Mouse (Mus musculus) frontal cortex, adult 2 months (tissue): Measurements from ENCODE around the gene Nr3c2. TPM values are rescaled to one million over a fixed set of nuclear protein-coding genes. Genes with fewer than 3 reads are reported as not detected.

Source experiments
- DNase-seq, 2 experiments: peaks; one replicate each; pipeline ENCODE4 v3.0.0; 2022; ENCODE audit warnings: low spot score in 1 of 2; ENCODE audit errors: extremely low spot score in 1 of 2
- polyA plus RNA-seq: library from polyadenylated mRNA; depleted of rRNA; stranded (reverse); fragments of >200 nt; gene quantifications from 2 replicates; pipeline ENCODE4 v1.2.3, GENCODE M21; 2012; rRNA removed

Nr3c2 gene
- 13.4 and 16.6 TPM in 2 replicates for polyA plus RNA-seq

GRCm38 (mm10) chr8:76899411-76900154 is at the start of gene Nr3c2:
Gene Nr3c2 (plus strand): TSS chr8:76899442.
- DNase-seq: peak; percentile 14 to 45

GRCm38 (mm10) chr8:76858534-76858933 is 40.7 kb upstream of the Nr3c2 start:
- no peak for DNase-seq

DNA sequence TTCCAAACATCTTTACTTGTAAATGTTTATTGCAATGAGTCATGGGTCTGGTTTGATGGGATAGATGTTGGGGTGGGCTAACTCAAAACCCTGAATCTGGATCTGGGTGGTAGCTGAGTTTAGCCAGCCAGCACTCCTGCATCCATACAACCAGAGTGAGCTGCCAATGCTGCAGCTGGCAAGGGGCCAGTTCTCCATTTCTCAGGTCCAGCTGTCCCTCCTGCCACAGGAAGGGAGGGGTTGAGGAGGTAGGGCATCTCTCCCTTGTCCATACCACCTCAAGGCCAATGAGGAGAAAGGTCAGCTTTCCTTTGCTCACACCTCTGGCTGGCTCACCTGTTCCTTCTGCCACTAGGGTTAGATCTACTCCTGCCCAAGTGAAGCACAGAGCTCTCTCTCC is 39.5 kb upstream of the Nr3c2 start:
- DNase-seq: no peak

- DNase-seq: no peak
Measured at GRCm38 (mm10) chr8:76863066-76863465, 36.2 kb upstream of the Nr3c2 start.

GRCm38 (mm10) chr8:76876809-76877208 is 22.4 kb upstream of the Nr3c2 start:
- DNase-seq: peak; percentile 31 to 56

- no peak for DNase-seq
Measured at GRCm38 (mm10) chr8:76897050-76897449, 2.2 kb upstream of the Nr3c2 start.

DNA sequence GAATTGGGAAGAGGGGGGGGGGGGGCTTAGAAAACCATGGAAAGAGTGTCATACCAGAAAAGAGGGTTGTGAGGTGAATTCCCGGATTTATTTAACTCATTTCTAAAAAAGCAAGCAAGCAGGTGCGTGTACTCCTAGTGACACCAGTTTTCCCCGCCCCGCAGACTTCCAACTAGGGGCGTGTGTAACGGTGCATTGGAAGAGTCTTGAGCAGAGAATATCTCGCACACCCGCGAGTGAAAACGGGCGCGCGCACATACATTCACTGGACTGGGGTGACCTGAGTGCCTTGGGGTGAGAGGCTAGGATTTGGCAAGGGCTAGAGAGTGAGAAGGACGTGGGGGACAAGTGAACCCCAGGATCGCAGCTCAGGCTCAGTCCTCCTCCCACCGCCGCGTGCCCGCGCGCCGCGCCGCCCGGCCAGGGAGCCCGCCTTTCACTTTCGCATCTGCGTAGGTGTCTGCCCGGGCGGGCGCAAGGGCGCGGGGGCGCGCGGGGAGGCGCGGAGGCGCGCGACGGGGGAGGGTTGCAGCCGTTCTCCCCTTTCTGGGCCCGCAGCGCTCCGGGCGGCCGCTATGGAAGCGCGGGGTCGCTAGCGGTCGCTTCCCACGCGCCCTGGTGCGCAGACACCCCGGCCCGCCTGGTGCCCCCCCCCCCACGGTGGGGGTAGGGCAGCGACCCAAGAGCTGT is 376 bp upstream of the Nr3c2 start:
- peak; percentile 14 to 54 for DNase-seq

DNA sequence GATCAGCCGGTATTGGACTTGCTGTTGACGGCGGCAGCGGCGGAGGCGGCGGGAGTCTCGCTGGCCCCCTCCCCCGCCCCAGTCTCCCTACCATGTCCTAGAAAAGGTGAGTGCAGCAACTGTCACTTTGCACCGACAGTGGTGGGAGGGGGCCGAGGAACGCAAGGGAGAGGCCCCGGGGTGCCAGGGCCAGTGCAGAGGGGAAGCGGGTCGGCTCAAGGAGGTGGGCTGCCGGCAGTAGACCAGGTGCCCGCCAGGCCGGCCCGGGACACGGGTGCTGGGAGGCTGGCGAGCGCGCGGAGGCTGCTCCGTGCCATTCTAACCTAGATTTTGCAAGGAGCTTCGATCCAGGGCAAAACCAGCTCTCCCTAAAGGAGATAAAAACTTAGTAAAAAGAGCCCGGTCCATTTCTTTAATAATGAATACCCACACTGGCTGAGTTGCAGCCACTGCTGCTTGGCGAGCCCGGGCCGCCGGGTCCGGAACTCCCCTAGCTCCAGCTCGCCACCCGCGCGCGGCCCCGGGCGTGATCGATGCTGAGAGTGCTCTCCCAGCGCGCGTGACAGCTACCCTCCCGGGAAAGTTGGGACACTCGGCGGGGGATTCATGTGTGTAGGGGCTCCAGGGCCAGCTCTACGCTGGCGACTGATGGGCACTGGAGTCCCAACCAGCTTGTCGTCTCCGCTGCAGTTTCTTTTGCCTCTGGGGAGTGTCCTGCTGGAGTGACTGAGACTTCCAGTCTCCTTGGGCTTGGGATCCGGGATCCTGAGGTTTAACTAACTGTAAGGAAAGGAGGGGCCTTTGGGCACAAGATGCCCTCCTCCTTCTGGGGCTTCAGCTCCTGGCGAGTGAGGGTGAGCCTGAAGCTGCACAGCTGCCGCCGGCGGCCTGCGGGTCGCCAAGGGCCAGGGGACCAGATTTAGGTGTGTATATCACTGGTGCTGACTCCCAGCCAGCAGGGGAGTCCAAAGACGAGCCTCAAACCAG is 1.2 kb downstream of the Nr3c2 start:
- peak in 1 of 2 experiments; percentile 50 for DNase-seq

DNA sequence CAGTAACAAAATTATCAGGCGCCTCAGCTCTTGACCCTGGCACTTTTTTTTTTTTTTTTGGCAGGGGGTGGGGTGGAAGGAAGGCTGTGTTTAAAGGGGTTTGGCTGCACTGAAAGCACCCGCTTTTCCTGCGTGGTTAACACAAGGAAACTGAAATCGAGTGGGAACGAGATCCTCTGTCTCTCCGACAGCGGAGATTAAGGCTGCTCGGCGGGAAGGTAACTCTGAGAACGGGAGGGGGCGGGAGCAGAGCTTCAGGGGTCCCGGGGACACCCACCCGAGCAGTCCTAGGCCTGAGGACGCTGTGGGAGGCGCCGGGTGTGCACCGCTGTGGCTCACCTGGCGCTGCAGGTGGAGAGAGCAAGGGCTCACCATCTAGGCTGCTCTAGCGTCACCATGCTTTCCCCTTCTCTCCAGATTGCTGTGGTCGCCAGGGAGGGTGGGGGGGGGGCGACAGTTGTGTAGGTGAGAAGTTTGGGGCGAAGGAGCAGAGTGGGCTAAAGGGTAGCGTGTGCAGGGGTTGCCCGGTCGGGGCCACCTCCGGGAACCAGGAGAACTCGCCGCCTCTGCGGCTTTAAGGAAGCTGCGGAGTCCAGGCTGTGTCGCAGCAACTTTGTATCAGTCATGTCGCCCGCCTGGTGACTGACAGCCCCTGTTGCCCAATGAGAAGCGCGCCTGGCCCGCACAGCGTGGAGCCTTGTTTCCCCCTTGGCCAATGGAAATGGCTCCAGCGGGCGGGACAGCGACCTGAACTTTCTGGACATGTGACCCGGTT is 2.4 kb downstream of the Nr3c2 start:
- DNase-seq: peak; percentile 96 to 98

GRCm38 (mm10) chr8:76902205-76903078 is 3.2 kb downstream of the Nr3c2 start:
- DNase-seq: no peak

DNA sequence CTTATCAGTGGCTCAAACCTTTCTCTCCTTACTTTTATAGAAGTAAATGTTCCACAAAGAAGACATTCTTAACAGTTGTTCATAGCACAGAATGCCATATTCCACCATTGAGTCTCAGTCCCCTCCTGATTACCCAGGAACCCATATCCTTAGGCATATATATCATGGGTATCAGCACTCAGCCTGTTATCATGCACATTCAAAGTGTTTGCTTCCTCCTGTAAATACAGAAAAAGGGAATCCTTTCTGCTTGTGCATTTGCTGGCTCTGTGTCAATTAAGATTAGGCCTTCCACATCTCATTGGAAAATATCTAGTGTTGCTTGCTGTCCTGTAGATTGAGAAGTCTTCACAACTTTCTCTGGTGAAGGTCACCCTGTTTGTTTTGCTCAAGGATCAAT is 12.0 kb downstream of the Nr3c2 start:
- no peak for DNase-seq

GRCm38 (mm10) chr8:76912678-76913077 is 13.4 kb downstream of the Nr3c2 start:
- DNase-seq: no peak

GRCm38 (mm10) chr8:76913207-76913606 is 14.0 kb downstream of the Nr3c2 start:
- DNase-seq: no peak

DNA sequence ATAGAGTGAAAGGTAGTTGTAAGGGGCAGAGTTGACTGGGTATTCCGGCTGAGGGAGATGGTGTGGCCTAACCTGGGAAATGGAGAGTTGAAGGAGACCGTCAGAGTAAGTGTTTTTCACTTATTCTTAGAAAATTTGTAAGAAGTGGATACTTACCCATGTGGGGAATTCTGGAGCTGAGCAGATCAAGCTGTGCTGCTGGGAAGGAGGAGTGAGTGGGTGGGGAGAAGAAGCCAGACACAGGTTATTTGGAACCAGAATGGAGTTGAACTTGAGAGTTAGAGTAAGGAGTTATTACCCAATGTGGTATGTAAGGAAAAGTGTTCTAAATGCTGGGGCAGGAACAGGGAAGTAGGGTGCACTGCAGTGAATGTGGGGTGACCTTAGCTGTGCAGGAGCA is 16.0 kb downstream of the Nr3c2 start:
- peak in 1 of 2 experiments; percentile 41 for DNase-seq

DNA sequence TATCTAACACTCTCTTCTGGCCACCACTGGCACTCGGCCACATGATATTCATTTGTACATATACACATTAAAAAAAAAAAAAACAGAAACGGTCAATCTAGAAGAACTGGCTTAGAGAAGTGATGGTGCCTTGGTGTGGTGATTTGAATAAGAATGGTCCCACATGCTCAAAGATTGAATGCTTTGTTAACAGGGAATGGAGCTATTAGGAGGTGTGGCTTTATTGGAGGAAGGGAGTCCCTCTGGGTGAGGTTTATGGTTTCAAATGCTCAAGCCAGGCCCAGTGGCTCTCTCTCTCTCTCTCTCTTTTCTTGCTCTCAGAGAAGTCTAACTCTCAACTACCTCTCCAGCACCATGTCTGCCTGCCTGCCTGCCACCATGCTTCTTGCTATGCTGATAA is 20.3 kb downstream of the Nr3c2 start:
- no peak for DNase-seq

- peak in 1 of 2 experiments; percentile 16 for DNase-seq
Measured at GRCm38 (mm10) chr8:76924150-76924549, 24.9 kb downstream of the Nr3c2 start.

DNA sequence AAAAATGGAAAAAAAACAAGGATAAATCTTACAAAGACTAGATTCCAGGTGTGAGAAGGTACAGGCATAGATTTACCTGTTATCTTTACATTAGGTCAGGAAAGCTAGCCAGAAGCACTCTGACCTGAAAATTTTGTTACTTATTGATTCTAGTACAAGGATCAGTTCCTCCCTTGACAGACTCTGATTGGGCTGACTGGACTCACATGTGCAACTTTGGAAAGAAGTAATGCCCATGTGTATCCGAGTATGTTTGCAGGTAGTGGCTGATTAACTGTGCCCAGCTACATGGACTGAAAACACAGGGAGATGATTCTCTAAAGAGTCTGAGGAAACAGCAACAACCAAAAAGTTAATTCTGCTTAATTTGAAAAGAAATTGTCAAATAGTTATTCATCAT is 29.1 kb downstream of the Nr3c2 start:
- no peak for DNase-seq

DNA sequence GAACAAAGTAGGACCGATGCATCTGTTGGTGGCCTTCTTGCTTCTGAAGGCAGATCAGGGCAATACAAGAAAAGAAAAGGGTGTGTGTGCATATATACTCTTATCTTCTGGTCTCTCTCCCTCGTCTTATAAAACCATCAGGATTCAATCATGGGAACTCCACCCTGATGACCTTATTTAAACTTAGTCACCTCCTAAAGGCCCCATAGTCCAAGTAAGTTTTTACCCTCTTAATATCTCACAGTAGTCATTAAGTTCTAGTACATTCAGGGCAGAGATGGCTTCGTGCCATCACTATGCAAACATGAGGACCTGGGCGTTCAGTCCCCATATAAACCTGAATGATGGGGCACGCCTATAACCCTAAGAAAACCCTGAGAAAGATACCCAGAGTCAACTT is 29.6 kb downstream of the Nr3c2 start:
- DNase-seq: no peak

DNA sequence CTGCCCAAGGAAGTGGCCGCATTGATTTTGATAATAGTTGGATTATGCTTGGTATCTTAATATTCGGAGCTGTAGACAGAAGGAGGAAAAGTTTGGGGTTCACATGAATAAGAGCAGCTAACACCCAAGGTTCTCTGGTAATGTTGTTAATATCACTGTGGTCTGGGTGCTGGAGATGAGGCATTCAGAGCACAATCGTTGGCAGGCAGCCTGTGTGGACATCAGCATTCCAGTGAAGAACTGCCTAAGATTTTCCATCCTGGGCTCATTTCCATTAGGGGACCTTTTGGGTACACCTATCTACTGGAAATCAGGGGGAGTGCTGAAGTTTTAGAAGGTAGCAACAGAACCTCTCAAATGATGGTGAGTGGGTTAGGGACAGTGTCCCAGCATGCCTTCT is 65.8 kb downstream of the Nr3c2 start:
- DNase-seq: no peak
